Mouse (Mus musculus) bone marrow macrophage, adult 2 months (primary cell): ENCODE measurements around the gene Mapk1. TPM values are rescaled to one million over a fixed set of nuclear protein-coding genes. Genes with fewer than 3 reads are reported as not detected.

Experiments used
- H3K27ac ChIP-seq: 2 replicates; pipeline ENCODE4 v1.5.1; 2012; ENCODE audit warnings: low read depth, low read length; ENCODE audit not compliant: insufficient read depth
- H3K4me1 ChIP-seq: 2 replicates; pipeline ENCODE4 v1.6.1; 2012; ENCODE audit warnings: low read length; ENCODE audit not compliant: control insufficient read depth, insufficient read depth
- H3K4me3 ChIP-seq: 2 replicates; pipeline ENCODE4 v1.5.1; 2012; ENCODE audit warnings: mild to moderate bottlenecking, low read length, moderate library complexity; ENCODE audit not compliant: insufficient read depth
- CTCF ChIP-seq: IDR thresholded peaks from 2 replicates; pipeline ENCODE4 v1.5.1; 2012; ENCODE audit warnings: low read depth, mild to moderate bottlenecking, low read length, moderate library complexity
- POLR2A ChIP-seq: IDR thresholded peaks from 2 replicates; pipeline ENCODE4 v1.6.1; 2012; ENCODE audit warnings: mild to moderate bottlenecking, low read depth, low read length, borderline replicate concordance
- polyA plus RNA-seq: library from polyadenylated mRNA; stranded (reverse); fragments of >200 nt; gene quantifications from 2 replicates; pipeline ENCODE4 v1.2.4, GENCODE M21; 2012; ENCODE audit not compliant: missing spikeins, insufficient read depth, insufficient read length

The Mapk1 gene
- polyA plus RNA-seq, 1 experiment: 111 TPM

- TF ChIP-seq CTCF: no peak
- no peak for TF ChIP-seq POLR2A
- Histone ChIP-seq H3K4me1 (no peaks in the 10 kb centered on the region), H3K27ac (no peak overlapping the region), H3K4me3 (no peak overlapping the region)
Measured at GRCm38 (mm10) chr16:17076301-17076700, 93.1 kb downstream of the Mapk1 start.

DNA sequence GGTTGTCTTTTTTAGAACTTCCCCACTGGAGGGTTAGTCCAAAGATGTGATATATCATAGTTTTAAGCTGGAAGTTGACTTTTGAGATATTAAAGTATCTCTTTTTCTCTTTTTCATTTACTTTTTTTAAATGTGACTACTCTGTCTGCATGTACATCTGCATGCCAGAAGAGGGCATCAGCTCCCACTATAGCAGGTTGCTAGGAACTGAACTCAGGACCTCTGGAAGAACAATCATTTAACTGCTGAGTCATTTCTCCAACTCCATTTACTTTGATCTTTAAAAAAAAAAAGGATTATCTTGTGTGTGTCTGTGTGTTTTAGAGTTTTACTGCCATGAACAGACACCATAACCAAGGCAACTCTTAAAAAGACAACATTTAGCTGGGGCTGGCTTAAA lies 93.7 kb downstream of the Mapk1 start:
- H3K27ac ChIP-seq: no peak overlapping the region
- TF ChIP-seq POLR2A (no peak), CTCF (no peak)
- no peaks in the 10 kb centered on the region for H3K4me1 ChIP-seq
- no peak overlapping the region for H3K4me3 ChIP-seq

GRCm38 (mm10) chr16:17078101-17078500 lies 94.9 kb downstream of the Mapk1 start:
- no peak overlapping the region for H3K27ac ChIP-seq
- TF ChIP-seq POLR2A: no peak
- TF ChIP-seq CTCF: no peak
- H3K4me1 ChIP-seq: no peaks in the 10 kb centered on the region
- no peak overlapping the region for H3K4me3 ChIP-seq

DNA sequence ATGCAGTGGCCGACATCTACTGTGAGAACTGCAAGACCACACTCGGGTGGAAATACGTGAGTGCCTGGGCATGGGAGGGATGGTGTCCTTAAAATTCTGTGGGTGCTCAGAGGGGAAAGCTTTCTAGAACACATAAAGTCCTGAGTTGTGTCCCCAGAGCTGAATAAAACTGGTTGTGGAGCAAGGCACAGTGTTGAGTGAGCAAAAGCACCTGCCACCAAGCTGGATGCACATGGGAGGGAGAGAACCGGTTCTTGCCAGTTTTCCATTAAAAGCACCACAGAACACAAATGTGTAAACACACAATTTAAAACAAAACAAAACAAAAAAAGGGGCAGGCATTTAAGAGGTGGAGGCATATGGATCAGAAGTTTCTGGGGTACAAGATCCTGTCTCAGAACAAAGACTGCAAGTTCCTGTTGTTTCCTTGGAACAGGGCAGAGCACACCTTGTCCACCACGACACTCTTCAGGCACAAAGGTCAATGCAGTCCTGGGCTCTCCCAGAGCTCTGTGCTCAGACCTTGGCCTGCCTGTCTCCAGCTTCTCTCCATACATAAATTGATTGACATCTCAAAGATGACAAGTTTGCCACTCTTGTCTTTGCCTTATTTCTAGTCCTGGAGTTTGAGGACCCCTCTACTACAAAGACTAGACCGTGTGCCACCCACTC lies 99.1 kb downstream of the Mapk1 start:
- Histone ChIP-seq H3K4me1 (peaks cover 18% of the 10 kb centered on the region), H3K27ac (no peak overlapping the region), H3K4me3 (no peak overlapping the region)
- TF ChIP-seq POLR2A (no peak), CTCF (no peak)

- TF ChIP-seq POLR2A (no peak), CTCF (no peak)
Measured at GRCm38 (mm10) chr16:17085636-17086035, 102.5 kb downstream of the Mapk1 start.

DNA sequence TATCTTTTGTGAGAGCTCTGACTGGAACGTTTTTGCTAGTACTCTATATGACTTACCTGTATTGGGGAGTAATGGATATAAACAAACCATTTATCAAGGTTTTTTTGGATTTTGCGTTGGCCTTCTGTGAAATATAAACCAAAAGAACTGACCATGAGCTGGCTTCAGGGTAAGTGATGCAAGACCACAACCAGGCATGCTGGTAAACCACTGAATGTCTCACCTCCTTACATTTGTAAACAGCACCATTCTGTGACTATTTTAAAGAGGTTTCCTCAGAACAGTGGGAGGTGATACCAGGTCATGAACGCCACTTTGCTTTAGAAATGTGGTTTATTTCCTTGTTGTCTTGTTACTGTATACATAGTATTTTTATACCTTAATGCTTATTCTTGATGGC lies 103.1 kb downstream of the Mapk1 start:
- Histone ChIP-seq H3K4me1 (peaks cover 39% of the 10 kb centered on the region), H3K27ac (no peak overlapping the region), H3K4me3 (no peak overlapping the region)
- TF ChIP-seq POLR2A (no peak), CTCF (no peak)

More at GRCm38 (mm10) chr16:17085636-17086035, 102.5 kb downstream of the Mapk1 start:
- H3K4me3 ChIP-seq: no peak overlapping the region
- no peak overlapping the region for H3K27ac ChIP-seq
- peaks cover 33% of the 10 kb centered on the region for H3K4me1 ChIP-seq

GRCm38 (mm10) chr16:17086669-17087193 lies 103.5 kb downstream of the Mapk1 start:
- no peak overlapping the region for H3K4me3 ChIP-seq
- H3K27ac ChIP-seq: no peak overlapping the region
- H3K4me1 ChIP-seq: peaks cover 44% of the 10 kb centered on the region
- TF ChIP-seq CTCF: no peak
- no peak for TF ChIP-seq POLR2A

DNA sequence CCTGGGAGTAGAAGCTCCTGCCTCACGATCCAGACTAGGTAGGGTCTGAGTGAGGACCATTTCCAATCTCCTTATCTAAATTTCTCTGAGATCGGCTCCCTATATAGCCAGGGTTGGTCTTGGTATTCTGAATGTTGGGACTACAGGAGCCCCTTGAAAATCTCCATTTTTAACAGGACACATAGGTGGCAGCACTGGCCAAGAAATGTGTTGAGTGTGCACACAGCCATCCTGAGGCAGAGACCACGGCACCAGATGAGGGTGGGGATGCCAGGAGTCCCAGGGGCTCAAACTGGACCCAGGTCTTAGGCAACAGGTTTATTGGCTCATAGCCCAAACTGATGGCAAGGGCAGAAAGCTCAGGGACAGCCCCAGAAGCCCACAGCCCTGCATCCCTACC lies 105.2 kb downstream of the Mapk1 start:
- no peak overlapping the region for H3K4me3 ChIP-seq
- peaks cover 47% of the 10 kb centered on the region for H3K4me1 ChIP-seq
- TF ChIP-seq CTCF: no peak
- H3K27ac ChIP-seq: no peak overlapping the region

DNA sequence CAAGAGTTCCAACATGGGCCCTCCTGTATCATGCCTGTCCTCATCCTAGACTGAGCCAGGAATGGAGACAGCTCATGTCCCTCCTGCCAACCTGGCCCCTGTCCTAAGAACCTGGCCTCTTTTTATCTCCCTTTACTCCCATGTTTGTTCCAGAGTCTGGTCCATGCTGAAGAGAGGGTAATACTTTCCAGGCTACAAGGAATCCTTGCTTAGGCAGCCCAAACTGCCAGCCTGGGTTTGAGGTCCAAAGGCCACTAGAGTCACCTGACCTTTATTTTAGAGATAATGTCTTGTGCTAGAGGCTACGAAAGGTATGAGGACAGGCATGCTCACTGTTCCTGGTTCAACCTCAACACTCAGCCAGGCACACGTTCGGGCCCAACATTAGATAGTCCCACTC lies 113.8 kb downstream of the Mapk1 start:
- Histone ChIP-seq H3K27ac (no peak overlapping the region), H3K4me3 (no peak overlapping the region), H3K4me1 (peaks cover under 1% of the 10 kb centered on the region)
- TF ChIP-seq CTCF: no peak
- TF ChIP-seq POLR2A: no peak

Other genes with a start within 250 kb of the Mapk1 start
- gene Spag6l, start 153.9 kb upstream of the Mapk1 start, polyA plus RNA-seq: not detected in 2 replicates
- gene Igll1, start 119.4 kb upstream of the Mapk1 start, polyA plus RNA-seq: not detected in 2 replicates
- gene Top3b, start 112.6 kb upstream of the Mapk1 start, polyA plus RNA-seq: 46.0 and 54.6 TPM in 2 replicates
- gene Vpreb1, start 112.5 kb upstream of the Mapk1 start, polyA plus RNA-seq: 2.6 TPM in 1 of 2 replicates, not detected in the other
- gene Ppm1f, start 86.9 kb upstream of the Mapk1 start, polyA plus RNA-seq: 7.2 and 9.1 TPM in 2 replicates
- 0.94 TPM in 1 of 2 replicates, not detected in the other for gene Ypel1, start 86.3 kb downstream of the Mapk1 start, polyA plus RNA-seq
- gene Ppil2, start 127.9 kb downstream of the Mapk1 start, polyA plus RNA-seq: 116 and 141 TPM in 2 replicates
- 3.7 and 4.4 TPM in 2 replicates for gene 2610318N02Rik, start 141.8 kb downstream of the Mapk1 start, polyA plus RNA-seq
- gene Sdf2l1, start 149.0 kb downstream of the Mapk1 start, polyA plus RNA-seq: 60.9 and 75.4 TPM in 2 replicates
- 2.0 and 3.5 TPM in 2 replicates for gene Ydjc, start 161.2 kb downstream of the Mapk1 start, polyA plus RNA-seq
- gene Ccdc116, start 163.8 kb downstream of the Mapk1 start, polyA plus RNA-seq: 0.31 TPM in 1 of 2 replicates, not detected in the other
- 208 and 222 TPM in 2 replicates for gene Ube2l3, start 219.3 kb downstream of the Mapk1 start, polyA plus RNA-seq
- gene Rimbp3, start 225.2 kb downstream of the Mapk1 start, polyA plus RNA-seq: not detected in 2 replicates